Mouse (Mus musculus) mouse trophoblast stem cell (cell line): ENCODE data around the gene Pop5.

Experiments
- in situ Hi-C, 2 experiments: fragments of 300-500 bp; cut with MseI, MboI; formaldehyde crosslinking; loops; 2 replicates in 1 of 2; 3 replicates in 1 of 2; pipeline ENCODE4 v1.15.1; 2025

The Pop5 gene

DNA sequence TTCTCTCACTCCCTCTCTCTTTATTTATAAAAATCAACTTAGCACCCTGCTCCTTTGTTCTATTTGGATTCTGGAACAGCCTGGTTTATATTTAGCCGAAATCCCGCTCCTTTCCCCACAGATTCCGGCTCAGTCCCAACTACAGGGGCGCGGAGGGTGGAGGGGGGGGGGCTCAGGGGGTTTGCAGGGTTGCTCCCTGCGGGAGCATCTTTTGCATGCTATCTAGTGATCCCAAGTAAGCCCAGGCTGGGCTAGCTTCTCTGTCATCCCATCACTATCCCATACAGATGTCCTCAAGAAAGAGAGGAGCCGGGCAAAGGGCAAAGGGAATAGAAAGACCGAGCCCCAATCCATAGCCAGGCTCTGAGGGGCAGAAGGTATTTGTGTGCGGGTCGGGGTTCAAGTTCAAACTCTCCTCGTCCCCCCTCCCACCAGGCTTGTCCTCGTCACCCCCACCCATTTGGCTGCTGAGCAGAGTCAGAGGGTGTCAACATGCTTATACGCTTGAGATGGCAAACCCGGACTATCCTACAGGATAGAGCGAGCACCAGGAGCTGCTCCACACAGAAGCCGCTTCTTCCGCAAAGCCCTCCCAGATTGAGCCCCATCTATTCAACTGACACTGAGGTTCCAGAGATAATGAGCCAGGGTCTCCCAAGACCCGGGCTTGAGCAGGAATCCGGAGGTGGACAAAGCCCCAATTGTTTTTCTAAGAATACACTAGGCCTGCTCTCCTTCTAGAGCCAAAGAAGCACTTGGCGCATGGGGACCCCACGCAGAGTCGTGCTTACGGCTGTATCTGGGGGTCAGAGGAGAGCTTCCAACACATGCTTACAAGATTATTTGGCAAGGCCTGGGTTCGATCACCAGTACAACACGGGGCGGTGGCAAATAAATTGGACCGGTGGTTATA lies 20.1 kb upstream of the Pop5 start:
- in situ Hi-C loops = no loop called here

DNA sequence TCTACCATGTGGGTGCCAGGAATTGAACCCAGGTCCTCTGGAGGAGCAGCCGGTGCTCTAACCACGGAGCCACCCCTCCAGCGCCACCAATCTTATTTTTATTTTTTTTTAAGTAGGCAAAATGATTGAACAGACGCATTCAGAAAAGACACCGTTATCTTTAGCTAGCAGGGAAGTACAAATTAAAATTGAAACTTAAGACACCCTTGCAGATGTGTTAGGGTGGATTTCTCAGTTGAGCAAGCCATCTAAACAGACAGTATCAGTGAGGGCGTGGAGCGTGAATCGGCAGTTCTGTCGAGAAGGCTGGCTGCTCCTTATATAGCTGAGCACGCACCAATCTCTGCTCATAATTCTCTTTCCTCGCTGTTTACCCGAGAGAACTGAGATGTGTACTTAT lies 17.6 kb upstream of the Pop5 start:
- in situ Hi-C loops = no loop called here

GRCm38 (mm10) chr5:115220931-115221640 lies 14.6 kb upstream of the Pop5 start:
- in situ Hi-C loops = no loop called here

GRCm38 (mm10) chr5:115222485-115222884 lies 13.2 kb upstream of the Pop5 start:
- in situ Hi-C loops = no loop called here

GRCm38 (mm10) chr5:115230830-115231551 lies 4.6 kb upstream of the Pop5 start:
- in situ Hi-C loops = no loop called here

DNA sequence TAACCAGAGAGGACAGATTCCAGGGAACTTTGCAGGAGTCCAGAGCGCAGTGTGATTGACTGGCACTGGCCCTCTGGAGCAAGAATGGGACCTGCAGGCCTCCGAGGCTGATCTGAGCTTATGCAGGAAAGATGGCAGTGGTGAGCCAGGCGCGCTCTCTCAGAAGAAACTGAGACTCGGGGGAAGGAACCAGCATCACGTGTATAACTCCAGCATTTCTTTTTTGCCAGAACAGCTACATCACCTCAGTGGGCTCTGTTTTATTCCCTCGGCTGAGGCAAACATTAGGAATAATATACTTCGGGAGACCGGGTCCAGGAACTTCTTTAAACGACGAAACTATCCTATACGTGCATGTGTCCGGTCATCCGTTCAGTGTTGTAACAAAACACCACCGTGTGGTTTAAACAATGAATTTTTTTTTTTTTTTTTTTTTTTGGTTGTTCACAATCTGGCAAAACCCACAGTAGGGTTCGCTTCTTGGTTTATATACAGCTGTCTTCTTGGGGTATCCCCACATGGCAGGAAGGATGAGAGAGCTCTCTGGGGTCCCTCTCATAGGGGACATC lies 4.0 kb upstream of the Pop5 start:
- in situ Hi-C loops = no loop called here

GRCm38 (mm10) chr5:115232516-115232915 lies 3.1 kb upstream of the Pop5 start:
- in situ Hi-C loops = no loop called here

DNA sequence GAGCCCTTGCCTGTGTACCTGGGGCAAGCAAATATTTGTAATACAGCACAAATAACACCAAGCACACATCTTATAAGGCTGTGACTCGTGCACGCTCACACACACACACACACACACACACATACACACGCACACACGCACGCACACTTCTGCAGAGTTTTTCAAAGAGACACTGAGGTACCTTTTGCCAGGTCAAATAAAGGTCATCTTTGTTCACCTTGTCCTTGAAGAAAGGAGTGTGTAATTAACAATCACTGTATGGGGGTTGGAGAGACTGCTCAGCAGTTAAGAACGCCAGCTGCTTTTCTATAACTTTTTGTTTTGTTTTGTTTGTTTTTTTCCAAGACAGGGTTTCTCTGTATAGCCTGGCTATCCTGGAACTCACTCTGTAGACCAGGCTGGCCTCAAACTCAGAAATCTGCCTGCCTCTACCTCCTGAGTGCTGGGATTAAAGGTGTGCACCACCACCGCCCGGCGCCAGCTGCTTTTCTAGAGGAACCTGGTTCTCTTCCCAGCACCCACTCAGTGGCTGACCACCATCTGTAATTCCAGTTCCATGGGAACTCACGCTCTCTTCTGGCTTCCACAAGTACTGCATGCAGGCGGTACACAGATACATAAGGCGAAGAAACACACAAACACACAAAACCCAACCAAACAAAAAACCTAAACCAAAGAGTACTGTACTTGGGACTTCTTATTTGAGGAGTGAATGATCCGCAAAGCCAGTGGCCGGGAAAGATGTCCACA lies 2.4 kb upstream of the Pop5 start:
- in situ Hi-C loops = no loop called here

DNA sequence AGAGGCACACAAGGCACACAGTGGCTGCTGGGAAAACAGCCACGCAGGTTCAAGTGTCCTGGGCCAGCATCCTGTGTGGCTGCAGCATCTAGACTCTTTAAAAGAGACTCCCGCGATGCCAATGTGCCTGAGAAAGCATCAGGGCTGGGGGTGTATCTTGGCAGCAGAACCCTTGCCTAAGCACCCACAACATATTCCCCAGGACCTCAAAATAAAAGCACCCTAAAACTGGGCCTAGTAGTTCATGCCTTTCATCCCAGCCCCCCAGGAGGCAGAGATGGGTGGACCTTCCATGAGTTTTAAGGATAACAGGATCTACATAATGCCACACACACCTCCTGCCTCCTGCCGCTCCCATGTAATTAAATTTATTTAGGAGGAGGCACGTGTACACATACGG lies 1.1 kb upstream of the Pop5 start:
- in situ Hi-C loops = no loop called here

- in situ Hi-C loops = no loop called here
Measured at GRCm38 (mm10) chr5:115235323-115235771, 289 bp upstream of the Pop5 start.

DNA sequence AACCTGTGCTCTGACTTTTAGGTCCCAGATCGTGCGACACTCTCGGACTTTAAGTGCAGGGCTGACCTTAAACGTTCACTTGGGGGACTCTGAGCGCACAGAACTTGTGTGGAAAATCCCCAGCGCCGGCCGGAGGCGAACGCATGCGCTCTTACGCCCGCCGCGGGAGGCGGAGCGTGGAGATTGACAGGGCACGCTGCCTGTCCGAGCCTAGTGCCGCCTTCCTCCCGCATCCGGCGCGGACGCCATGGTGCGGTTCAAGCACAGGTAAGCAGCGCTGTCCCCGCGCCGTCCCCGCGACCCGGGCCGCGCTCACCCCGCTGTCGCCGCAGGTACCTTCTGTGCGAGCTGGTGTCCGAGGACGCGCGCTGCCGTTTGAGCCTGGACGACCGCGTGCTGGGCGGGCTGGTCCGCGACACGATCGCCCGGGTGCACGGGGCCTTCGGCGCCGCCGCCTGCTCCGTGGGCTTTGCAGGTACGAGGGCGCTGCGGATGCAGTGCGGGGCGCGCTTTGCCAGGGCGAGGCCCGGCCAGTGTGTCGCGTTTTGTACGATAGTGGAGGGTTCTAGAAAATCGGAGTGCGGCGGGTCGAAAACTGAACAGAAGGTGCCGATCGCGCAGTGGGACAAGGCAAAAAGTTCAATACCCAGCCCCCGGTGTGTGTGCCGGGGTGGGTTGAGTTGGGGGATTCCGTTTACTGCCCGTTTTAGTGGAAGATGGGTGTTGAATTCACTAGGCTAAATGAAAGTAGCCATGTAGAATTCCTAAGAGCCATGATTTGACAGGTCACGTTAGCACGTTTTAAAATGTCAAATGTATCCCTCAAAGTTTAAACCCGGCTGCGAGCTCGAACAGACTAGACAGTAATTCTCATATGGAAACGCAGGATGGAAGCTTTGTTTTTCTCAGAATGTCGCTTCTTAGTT lies 2.4 kb downstream of the Pop5 start:
- in situ Hi-C loops = no loop called here

DNA sequence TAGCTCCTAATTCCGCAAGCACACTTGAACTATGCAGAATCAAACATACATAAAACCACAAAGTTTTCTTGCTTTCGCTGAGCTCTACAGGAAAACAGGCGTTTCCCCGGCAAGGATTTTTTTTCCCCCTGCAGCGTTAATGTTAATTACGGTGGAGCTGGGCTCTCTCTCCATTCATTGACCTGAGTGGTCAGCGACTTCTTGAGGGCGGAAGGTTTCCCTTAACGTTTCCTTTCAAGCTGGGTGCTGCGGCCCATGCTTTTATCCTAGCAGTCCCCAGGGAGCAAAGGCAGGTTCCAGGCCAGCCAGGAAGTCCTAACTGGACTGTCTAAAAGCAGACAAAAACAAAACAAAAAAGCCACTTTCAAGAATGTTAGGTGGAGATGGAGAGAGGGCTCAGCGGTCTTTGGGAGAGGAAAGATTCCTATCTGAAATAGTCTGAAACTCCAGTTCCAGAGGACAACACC lies 3.1 kb downstream of the Pop5 start:
- in situ Hi-C loops = no loop called here

- in situ Hi-C loops = no loop called here
Measured at GRCm38 (mm10) chr5:115240191-115240590, 4.6 kb downstream of the Pop5 start.

DNA sequence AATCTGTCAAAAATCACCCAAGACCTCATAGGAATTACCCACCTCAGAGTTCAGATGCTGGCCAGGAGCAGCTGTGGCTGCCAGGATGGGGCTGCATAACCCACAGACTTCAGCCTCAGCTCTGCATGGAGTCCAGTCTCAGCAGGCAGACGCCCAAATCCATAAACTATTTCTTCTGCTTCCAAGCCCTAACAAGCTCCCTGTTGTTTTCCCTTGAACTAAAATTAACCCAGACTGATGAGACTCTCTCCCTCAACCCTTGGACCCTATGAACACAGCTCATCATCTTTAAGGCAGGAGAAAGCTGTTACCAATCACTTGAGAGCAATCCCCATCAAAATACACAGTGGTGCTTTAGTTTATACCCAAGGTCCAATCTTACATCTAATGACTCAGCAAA lies 19.8 kb downstream of the Pop5 start:
- in situ Hi-C loops = no loop called here

GRCm38 (mm10) chr5:115256909-115257546 lies 21.4 kb downstream of the Pop5 start:
- in situ Hi-C loops = no loop called here

DNA sequence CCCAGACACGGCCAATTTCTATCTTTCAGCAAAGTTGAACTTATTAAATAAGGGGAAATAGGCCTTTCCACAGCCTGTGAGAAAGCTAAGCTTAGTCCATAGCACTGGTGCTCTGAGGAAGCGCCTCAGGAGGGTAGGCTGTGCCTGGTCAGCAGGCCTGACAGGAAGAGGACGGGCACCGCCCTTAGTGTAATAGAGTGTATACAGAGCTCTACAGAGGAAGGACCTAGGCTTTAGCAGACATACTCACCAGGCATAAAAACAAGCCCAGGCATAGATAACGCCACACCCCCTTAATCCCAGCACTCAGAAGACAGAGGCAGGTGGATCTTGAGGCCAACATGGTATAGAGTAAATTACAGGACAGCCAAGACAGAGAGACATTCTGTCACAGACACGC lies 24.7 kb downstream of the Pop5 start:
- in situ Hi-C loops = no loop called here

DNA sequence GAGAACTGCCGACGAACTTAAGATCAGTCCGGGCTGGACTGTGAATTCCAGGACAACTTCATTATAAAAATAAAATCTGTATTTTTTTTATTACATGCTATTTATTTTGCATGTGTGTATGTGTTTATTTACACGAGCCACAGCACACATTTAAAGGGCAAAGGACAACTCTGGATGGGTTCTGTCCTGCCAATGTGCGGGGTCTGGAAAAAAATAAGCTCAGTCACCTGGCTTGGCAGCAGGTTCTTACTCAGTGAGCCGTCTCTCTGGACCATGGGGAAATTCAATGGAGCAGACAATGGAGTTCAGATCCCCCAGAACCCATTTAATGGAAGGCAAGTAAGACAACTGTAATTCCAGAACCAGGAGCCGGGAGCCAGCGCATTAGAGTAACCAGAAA lies 25.5 kb downstream of the Pop5 start:
- in situ Hi-C loops = no loop called here

DNA sequence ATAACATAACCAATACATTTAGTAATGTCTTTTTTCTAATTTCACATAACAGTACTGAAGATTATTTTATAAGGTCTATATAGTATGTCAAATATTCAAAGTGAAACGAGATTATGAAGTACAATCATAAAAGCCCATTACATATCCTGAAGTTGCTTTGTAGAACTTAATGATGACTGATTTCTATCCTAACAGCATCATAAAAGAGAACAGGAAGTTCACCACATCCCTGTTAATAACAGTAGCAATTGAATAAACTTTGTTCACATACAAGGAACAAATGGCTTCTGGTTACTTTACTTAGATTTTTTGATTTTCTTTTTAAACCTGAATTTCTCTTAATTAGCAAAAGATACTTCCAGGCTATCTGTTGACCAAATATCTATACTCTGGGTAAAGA lies 26.2 kb downstream of the Pop5 start:
- in situ Hi-C loops = no loop called here

GRCm38 (mm10) chr5:115262502-115263291 lies 27.1 kb downstream of the Pop5 start:
- in situ Hi-C loops = no loop called here
